Mouse (Mus musculus) midbrain, embryonic 12.5 days (tissue): ENCODE results near the gene Bbs9. TPM values are rescaled to one million over a fixed set of nuclear protein-coding genes. Genes with fewer than 3 reads are reported as not detected.

ENCODE experiments used
- ATAC-seq: fragments of 200-750 bp; cut with Nextera tagmentation; 2 replicates; pipeline ENCODE4 v1.8.0; 2017; ENCODE audit warnings: low read depth, moderate TSS enrichment, moderate library complexity; ENCODE audit not compliant: low FRiP score
- H3K27ac ChIP-seq: fragments of 300-500 bp; sonication (generic); replicated peaks from 2 replicates; pipeline ENCODE4 v1.5.1; 2016; ENCODE audit warnings: mild to moderate bottlenecking
- H3K27me3 ChIP-seq: fragments of 300-500 bp; sonication (generic); 2 replicates; pipeline ENCODE4 v1.6.1; 2016; ENCODE audit warnings: mild to moderate bottlenecking
- H3K36me3 ChIP-seq: fragments of 300-500 bp; sonication (generic); 2 replicates; pipeline ENCODE4 v1.6.1; 2016
- H3K4me1 ChIP-seq: fragments of 300-500 bp; sonication (generic); 2 replicates; pipeline ENCODE4 v1.6.1; 2016
- H3K4me2 ChIP-seq: fragments of 300-500 bp; sonication (generic); replicated peaks from 2 replicates; pipeline ENCODE4 v1.6.1; 2016; ENCODE audit warnings: mild to moderate bottlenecking, moderate library complexity
- H3K4me3 ChIP-seq: fragments of 300-500 bp; sonication (generic); 2 replicates; pipeline ENCODE4 v1.5.1; 2016; ENCODE audit warnings: mild to moderate bottlenecking
- H3K9ac ChIP-seq: fragments of 300-500 bp; sonication (generic); replicated peaks from 2 replicates; pipeline ENCODE4 v1.6.1; 2016; ENCODE audit warnings: mild to moderate bottlenecking, moderate library complexity
- H3K9me3 ChIP-seq: fragments of 300-500 bp; sonication (generic); 2 replicates; pipeline ENCODE4 v1.6.1; 2016; ENCODE audit warnings: mild to moderate bottlenecking
- WGBS: fragments of 180-500 bp; shearing (Covaris S2); methylation state at CpG from one replicate; pipeline ENCODE4 v1.1.7; 2016; 5-methylcytosine and 5-hydroxymethylcytosine counted together
- polyA plus RNA-seq: library from polyadenylated mRNA; unstranded; fragments of >200 nt; fragmentation: Nextera tagmentation; extraction: Ambion mirVana; gene quantifications from 2 replicates; pipeline ENCODE4 v1.2.1, GENCODE M21; 2016

Gene Bbs9
- polyA plus RNA-seq, 1 experiment from 2014 or later = 19.1 TPM

GRCm38 (mm10) chr9:22683786-22684185, 208.3 kb downstream of the Bbs9 start:
- Histone ChIP-seq H3K27ac (no peak overlapping the region), H3K4me2 (no peak overlapping the region), H3K9ac (no peak overlapping the region), H3K36me3 (no peaks in the 10 kb centered on the region), H3K4me1 (no peaks in the 10 kb centered on the region), H3K9me3 (no peaks in the 10 kb centered on the region), H3K27me3 (no peaks in the 10 kb centered on the region), H3K4me3 (no peak overlapping the region)
- ATAC-seq = no peak
- WGBS = 70% methylated on average over 3 of the region's 3 CpGs

- H3K4me3 ChIP-seq = no peak overlapping the region
- no peaks in the 10 kb centered on the region for H3K9me3 ChIP-seq
- no peak overlapping the region for H3K27ac ChIP-seq
- peaks cover 9% of the 10 kb centered on the region; the same call in 1 of the 2 replicates for H3K4me1 ChIP-seq
- whole genome bisulfite sequencing = 91% methylated on average over 6 of the region's 6 CpGs
- no peak overlapping the region for H3K4me2 ChIP-seq
- no peaks in the 10 kb centered on the region for H3K36me3 ChIP-seq
- ATAC-seq = no peak
- H3K27me3 ChIP-seq = no peaks in the 10 kb centered on the region
- no peak overlapping the region for H3K9ac ChIP-seq
These were observed 211.4 kb downstream of the Bbs9 start for GRCm38 (mm10) chr9:22686765-22687472.

GRCm38 (mm10) chr9:22690234-22690633, 214.7 kb downstream of the Bbs9 start:
- peak; percentile 69; the same call in 1 of the 2 replicates for ATAC-seq
- Histone ChIP-seq H3K27ac (0 out of 2 replicates have a peak overlapping the region, but pooled peaks have one; percentile 15), H3K9ac (no peak overlapping the region), H3K9me3 (no peaks in the 10 kb centered on the region), H3K4me3 (no peak overlapping the region), H3K36me3 (no peaks in the 10 kb centered on the region), H3K4me1 (peaks cover 9% of the 10 kb centered on the region; the same call in 1 of the 2 replicates), H3K4me2 (no peak overlapping the region), H3K27me3 (no peaks in the 10 kb centered on the region)
- 37% methylated on average over 7 of the region's 7 CpGs for WGBS

GRCm38 (mm10) chr9:22695392-22695791, 219.9 kb downstream of the Bbs9 start:
- no peak for ATAC-seq
- WGBS = 80% methylated on average over 4 of the region's 4 CpGs
- Histone ChIP-seq H3K4me2 (no peak overlapping the region), H3K9ac (no peak overlapping the region), H3K4me3 (no peak overlapping the region), H3K4me1 (peaks cover 7% of the 10 kb centered on the region; the same call in 1 of the 2 replicates), H3K27me3 (no peaks in the 10 kb centered on the region), H3K9me3 (no peaks in the 10 kb centered on the region), H3K27ac (no peak overlapping the region), H3K36me3 (no peaks in the 10 kb centered on the region)

- Histone ChIP-seq H3K27me3 (no peaks in the 10 kb centered on the region), H3K27ac (no peak overlapping the region), H3K4me3 (no peak overlapping the region), H3K4me2 (no peak overlapping the region), H3K9me3 (no peaks in the 10 kb centered on the region), H3K36me3 (no peaks in the 10 kb centered on the region), H3K4me1 (0 out of 2 replicates have a peak, but pooled peaks cover 6% of the 10 kb centered on the region), H3K9ac (no peak overlapping the region)
- ATAC-seq = no peak
- 83% methylated on average over 7 of the region's 7 CpGs for WGBS
These were observed 221.4 kb downstream of the Bbs9 start for GRCm38 (mm10) chr9:22696809-22697374.

- 63% methylated on average over 4 of the region's 4 CpGs for WGBS
- H3K4me2 ChIP-seq = no peak overlapping the region
- no peaks in the 10 kb centered on the region for H3K9me3 ChIP-seq
- H3K36me3 ChIP-seq = no peaks in the 10 kb centered on the region
- H3K27me3 ChIP-seq = no peaks in the 10 kb centered on the region
- no peak for ATAC-seq
- H3K4me3 ChIP-seq = no peak overlapping the region
- no peak overlapping the region for H3K9ac ChIP-seq
- H3K27ac ChIP-seq = no peak overlapping the region
- H3K4me1 ChIP-seq = 0 out of 2 replicates have a peak, but pooled peaks cover 6% of the 10 kb centered on the region
These were observed 222.3 kb downstream of the Bbs9 start for GRCm38 (mm10) chr9:22697811-22698210.

- 17% methylated on average over 1 of the region's 1 CpGs for WGBS
- H3K27me3 ChIP-seq = no peaks in the 10 kb centered on the region
- no peak for ATAC-seq
- H3K4me3 ChIP-seq = no peak overlapping the region
- H3K9ac ChIP-seq = no peak overlapping the region
- H3K4me2 ChIP-seq = no peak overlapping the region
- 0 out of 2 replicates have a peak, but pooled peaks cover 1% of the 10 kb centered on the region for H3K9me3 ChIP-seq
- no peaks in the 10 kb centered on the region for H3K36me3 ChIP-seq
- H3K4me1 ChIP-seq = 0 out of 2 replicates have a peak, but pooled peaks cover 6% of the 10 kb centered on the region
- H3K27ac ChIP-seq = no peak overlapping the region
These were observed 223.0 kb downstream of the Bbs9 start for GRCm38 (mm10) chr9:22698501-22698900.

GRCm38 (mm10) chr9:22702065-22702611, 226.6 kb downstream of the Bbs9 start:
- H3K9me3 ChIP-seq = 0 out of 2 replicates have a peak, but pooled peaks cover 3% of the 10 kb centered on the region
- no peaks in the 10 kb centered on the region for H3K27me3 ChIP-seq
- H3K4me1 ChIP-seq = peaks cover 14% of the 10 kb centered on the region
- H3K27ac ChIP-seq = no peak overlapping the region
- H3K9ac ChIP-seq = no peak overlapping the region
- 78% methylated on average over 1 of the region's 1 CpGs for WGBS
- no peak overlapping the region for H3K4me3 ChIP-seq
- no peaks in the 10 kb centered on the region for H3K36me3 ChIP-seq
- H3K4me2 ChIP-seq = no peak overlapping the region
- ATAC-seq = no peak

GRCm38 (mm10) chr9:22702812-22703367, 227.4 kb downstream of the Bbs9 start:
- Histone ChIP-seq H3K36me3 (no peaks in the 10 kb centered on the region), H3K27me3 (no peaks in the 10 kb centered on the region), H3K4me3 (no peak overlapping the region), H3K27ac (no peak overlapping the region), H3K9me3 (0 out of 2 replicates have a peak, but pooled peaks cover 3% of the 10 kb centered on the region), H3K4me1 (peaks cover 20% of the 10 kb centered on the region), H3K9ac (no peak overlapping the region), H3K4me2 (no peak overlapping the region)
- ATAC-seq = no peak
- WGBS = 98% methylated on average over 4 of the region's 4 CpGs

GRCm38 (mm10) chr9:22703541-22703940, 228.0 kb downstream of the Bbs9 start:
- H3K9me3 ChIP-seq = 0 out of 2 replicates have a peak, but pooled peaks cover 3% of the 10 kb centered on the region
- H3K27me3 ChIP-seq = no peaks in the 10 kb centered on the region
- H3K36me3 ChIP-seq = no peaks in the 10 kb centered on the region
- H3K9ac ChIP-seq = no peak overlapping the region
- no peak overlapping the region for H3K4me3 ChIP-seq
- no peak for ATAC-seq
- no peak overlapping the region for H3K4me2 ChIP-seq
- WGBS = 93% methylated on average over 2 of the region's 2 CpGs
- H3K27ac ChIP-seq = no peak overlapping the region
- peaks cover 16% of the 10 kb centered on the region for H3K4me1 ChIP-seq

- peaks cover 17% of the 10 kb centered on the region for H3K4me1 ChIP-seq
- 31% methylated on average over 11 of the region's 11 CpGs for WGBS
- no peak overlapping the region for H3K27ac ChIP-seq
- H3K36me3 ChIP-seq = no peaks in the 10 kb centered on the region
- H3K9ac ChIP-seq = no peak overlapping the region
- H3K9me3 ChIP-seq = 0 out of 2 replicates have a peak, but pooled peaks cover 3% of the 10 kb centered on the region
- no peak overlapping the region for H3K4me3 ChIP-seq
- no peak for ATAC-seq
- no peaks in the 10 kb centered on the region; the same call in 1 of the 2 replicates for H3K27me3 ChIP-seq
- no peak overlapping the region for H3K4me2 ChIP-seq
These were observed 231.8 kb downstream of the Bbs9 start for GRCm38 (mm10) chr9:22707166-22707913.
